Mouse (Mus musculus): ENCODE results near the gene Tnip1. TPM values are rescaled to one million over a fixed set of nuclear protein-coding genes. Genes with fewer than 3 reads are reported as not detected.
"Not testable (repeated sequence)": the region's sequence is repeated elsewhere in the genome, so short reads cannot be mapped to it uniquely, and the experiment has no call there.

The Tnip1 gene
- polyA plus RNA-seq, 1 experiment from 2014 or later = 19.8 TPM

- ATAC-seq (ENCODE audit: insufficient number of reproducible peaks, insufficient read depth, low FRiP score, low TSS enrichment, low read depth) = no peak
- Histone ChIP-seq H3K9me3 (no peaks in the 10 kb centered on the region), H3K9ac (no peak overlapping the region), H3K27ac (no peak overlapping the region), H3K4me2 (no peak overlapping the region), H3K36me3 (no peaks in the 10 kb centered on the region), H3K27me3 (no peaks in the 10 kb centered on the region), H3K4me1 (peaks cover 6% of the 10 kb centered on the region; the same call in 1 of the 2 replicates), H3K4me3 (no peak overlapping the region)
- 59% methylated on average over 4 of the region's 4 CpGs for WGBS
These were observed 9.5 kb upstream of the Tnip1 start for GRCm38 (mm10) chr11:54972049-54972723.

GRCm38 (mm10) chr11:54971365-54972048, 8.8 kb upstream of the Tnip1 start:
- H3K27ac ChIP-seq = no peak overlapping the region
- no peak overlapping the region for H3K9ac ChIP-seq
- H3K4me2 ChIP-seq = no peak overlapping the region
- no peaks in the 10 kb centered on the region for H3K27me3 ChIP-seq
- H3K4me1 ChIP-seq = peaks cover 6% of the 10 kb centered on the region; the same call in 1 of the 2 replicates
- H3K36me3 ChIP-seq = no peaks in the 10 kb centered on the region
- ATAC-seq (ENCODE audit: insufficient number of reproducible peaks, insufficient read depth, low FRiP score, low TSS enrichment, low read depth) = no peak
- WGBS = 73% methylated on average over 8 of the region's 8 CpGs
- no peak overlapping the region for H3K4me3 ChIP-seq
- H3K9me3 ChIP-seq = no peaks in the 10 kb centered on the region

- no peaks in the 10 kb centered on the region for H3K27me3 ChIP-seq
- ATAC-seq (ENCODE audit: insufficient number of reproducible peaks, insufficient read depth, low FRiP score, low TSS enrichment, low read depth) = no peak
- no peaks in the 10 kb centered on the region for H3K9me3 ChIP-seq
- H3K4me3 ChIP-seq = no peak overlapping the region
- H3K4me1 ChIP-seq = peaks cover 9% of the 10 kb centered on the region
- no peak overlapping the region for H3K9ac ChIP-seq
- no peaks in the 10 kb centered on the region for H3K36me3 ChIP-seq
- whole genome bisulfite sequencing = 77% methylated on average over 6 of the region's 6 CpGs
- no peak overlapping the region for H3K27ac ChIP-seq
- no peak overlapping the region for H3K4me2 ChIP-seq
These were observed 2.5 kb upstream of the Tnip1 start for GRCm38 (mm10) chr11:54965234-54965633.

GRCm38 (mm10) chr11:54961921-54962320, 796 bp downstream of the Tnip1 start:
- Histone ChIP-seq H3K9me3 (no peaks in the 10 kb centered on the region), H3K4me1 (peaks cover 9% of the 10 kb centered on the region), H3K27ac (no peak overlapping the region), H3K4me3 (no peak overlapping the region), H3K4me2 (no peak overlapping the region), H3K27me3 (no peaks in the 10 kb centered on the region), H3K36me3 (no peaks in the 10 kb centered on the region), H3K9ac (no peak overlapping the region)
- ATAC-seq (ENCODE audit: insufficient number of reproducible peaks, insufficient read depth, low FRiP score, low TSS enrichment, low read depth) = no peak
- 66% methylated on average over 3 of the region's 3 CpGs for WGBS

GRCm38 (mm10) chr11:54961164-54961850, 1.4 kb downstream of the Tnip1 start:
- ATAC-seq (ENCODE audit: insufficient number of reproducible peaks, insufficient read depth, low FRiP score, low TSS enrichment, low read depth) = no peak
- H3K4me1 ChIP-seq = peaks cover 9% of the 10 kb centered on the region
- H3K27ac ChIP-seq = no peak overlapping the region
- no peak overlapping the region for H3K4me3 ChIP-seq
- no peaks in the 10 kb centered on the region for H3K36me3 ChIP-seq
- H3K9ac ChIP-seq = 0 out of 2 replicates have a peak overlapping the region, but pooled peaks have one; percentile 6
- no peak overlapping the region for H3K4me2 ChIP-seq
- 65% methylated on average over 6 of the region's 6 CpGs for WGBS
- no peaks in the 10 kb centered on the region for H3K9me3 ChIP-seq
- no peaks in the 10 kb centered on the region for H3K27me3 ChIP-seq

- Histone ChIP-seq H3K4me3 (no peak overlapping the region), H3K27me3 (no peaks in the 10 kb centered on the region), H3K4me2 (no peak overlapping the region), H3K9ac (no peak overlapping the region), H3K9me3 (no peaks in the 10 kb centered on the region), H3K4me1 (peaks cover 9% of the 10 kb centered on the region), H3K36me3 (no peaks in the 10 kb centered on the region), H3K27ac (no peak overlapping the region)
- ATAC-seq (ENCODE audit: insufficient number of reproducible peaks, insufficient read depth, low FRiP score, low TSS enrichment, low read depth) = no peak
- 66% methylated on average over 6 of the region's 6 CpGs for WGBS
These were observed 2.5 kb downstream of the Tnip1 start for GRCm38 (mm10) chr11:54960251-54960650.

- Histone ChIP-seq H3K4me1 (peaks cover 23% of the 10 kb centered on the region), H3K27ac (no peak overlapping the region), H3K9me3 (no peaks in the 10 kb centered on the region), H3K27me3 (no peaks in the 10 kb centered on the region), H3K4me2 (no peak overlapping the region), H3K36me3 (no peaks in the 10 kb centered on the region), H3K4me3 (no peak overlapping the region), H3K9ac (no peak overlapping the region)
- 58% methylated on average over 3 of the region's 3 CpGs for WGBS
- ATAC-seq (ENCODE audit: insufficient number of reproducible peaks, insufficient read depth, low FRiP score, low TSS enrichment, low read depth) = no peak
These were observed 4.1 kb downstream of the Tnip1 start for GRCm38 (mm10) chr11:54958571-54959073.

GRCm38 (mm10) chr11:54957708-54958107, 5.0 kb downstream of the Tnip1 start:
- H3K4me3 ChIP-seq, H3K27ac ChIP-seq: not testable (repeated sequence)
- 89% methylated on average over 3 of the region's 3 CpGs for WGBS

GRCm38 (mm10) chr11:54956912-54957311, 5.8 kb downstream of the Tnip1 start:
- Histone ChIP-seq H3K9me3 (no peaks in the 10 kb centered on the region), H3K4me1 (peaks cover 19% of the 10 kb centered on the region), H3K36me3 (no peaks in the 10 kb centered on the region), H3K4me3 (no peak overlapping the region), H3K27ac (no peak overlapping the region), H3K4me2 (no peak overlapping the region), H3K9ac (no peak overlapping the region), H3K27me3 (no peaks in the 10 kb centered on the region)
- no peak for ATAC-seq (ENCODE audit: insufficient number of reproducible peaks, insufficient read depth, low FRiP score, low TSS enrichment, low read depth)
- 48% methylated on average over 7 of the region's 7 CpGs for WGBS

More at GRCm38 (mm10) chr11:54957708-54958107, 5.0 kb downstream of the Tnip1 start:
- not testable (repeated sequence) for H3K9ac ChIP-seq; H3K9me3 ChIP-seq; H3K27me3 ChIP-seq; H3K4me2 ChIP-seq; H3K36me3 ChIP-seq; ATAC-seq (ENCODE audit: insufficient number of reproducible peaks, insufficient read depth, low FRiP score, low TSS enrichment, low read depth)
- peaks cover 22% of the 10 kb centered on the region for H3K4me1 ChIP-seq

- Histone ChIP-seq H3K4me3 (peak overlapping the region; percentile 78), H3K9me3 (no peaks in the 10 kb centered on the region), H3K4me2 (peak overlapping the region; percentile 69), H3K9ac (peak overlapping the region; percentile 85), H3K4me1 (peaks cover 19% of the 10 kb centered on the region), H3K27me3 (no peaks in the 10 kb centered on the region), H3K27ac (peak overlapping the region; percentile 86), H3K36me3 (peaks cover 1% of the 10 kb centered on the region; the same call in 1 of the 2 replicates)
- under 1% methylated on average over 59 of the region's 59 CpGs for WGBS
- peak; percentile 95 for ATAC-seq (ENCODE audit: insufficient number of reproducible peaks, insufficient read depth, low FRiP score, low TSS enrichment, low read depth)
These were observed 6.8 kb downstream of the Tnip1 start for GRCm38 (mm10) chr11:54955735-54956480.

- not testable (repeated sequence) for ATAC-seq (ENCODE audit: insufficient number of reproducible peaks, insufficient read depth, low FRiP score, low TSS enrichment, low read depth); H3K36me3 ChIP-seq; H3K27me3 ChIP-seq; H3K9me3 ChIP-seq
- 45% methylated on average over 10 of the region's 10 CpGs for WGBS
- H3K27ac ChIP-seq = peak overlapping the region; percentile 86; the same call in 1 of the 2 replicates
- H3K4me3 ChIP-seq = peak overlapping the region; percentile 78
- H3K9ac ChIP-seq = peak overlapping the region; percentile 85
- peaks cover 19% of the 10 kb centered on the region for H3K4me1 ChIP-seq
- H3K4me2 ChIP-seq = peak overlapping the region; percentile 69
These were observed 7.3 kb downstream of the Tnip1 start for GRCm38 (mm10) chr11:54955400-54955734.
